Mouse (Mus musculus) hindbrain, embryonic 13.5 days (tissue): Measurements from ENCODE around the gene Cep57. TPM values are rescaled to one million over a fixed set of nuclear protein-coding genes. Genes with fewer than 3 reads are reported as not detected.

ENCODE experiments used
- ATAC-seq: fragments of 200-750 bp; cut with Nextera tagmentation; 2 replicates; pipeline ENCODE4 v1.8.0; 2017; ENCODE audit warnings: moderate TSS enrichment; ENCODE audit not compliant: low FRiP score
- H3K27ac ChIP-seq: fragments of 300-500 bp; sonication (generic); 2 replicates; pipeline ENCODE4 v1.5.1; 2015; ENCODE audit warnings: inconsistent platforms, mild to moderate bottlenecking, moderate library complexity
- H3K27me3 ChIP-seq: fragments of 300-500 bp; sonication (generic); 2 replicates; pipeline ENCODE4 v1.6.1; 2015; ENCODE audit warnings: mild to moderate bottlenecking, inconsistent platforms
- H3K36me3 ChIP-seq: fragments of 300-500 bp; sonication (generic); 2 replicates; pipeline ENCODE4 v1.6.1; 2015; ENCODE audit warnings: mild to moderate bottlenecking, inconsistent platforms
- H3K4me1 ChIP-seq: fragments of 300-500 bp; sonication (generic); replicated peaks from 2 replicates; pipeline ENCODE4 v1.6.1; 2015; ENCODE audit warnings: inconsistent platforms
- H3K4me2 ChIP-seq: fragments of 300-500 bp; sonication (generic); 2 replicates; pipeline ENCODE4 v1.6.1; 2015; ENCODE audit warnings: inconsistent platforms, mild to moderate bottlenecking, moderate library complexity
- H3K4me3 ChIP-seq: fragments of 300-500 bp; sonication (generic); 2 replicates; pipeline ENCODE4 v1.5.1; 2015; ENCODE audit warnings: mild to moderate bottlenecking, inconsistent platforms
- H3K9ac ChIP-seq: fragments of 300-500 bp; sonication (generic); 2 replicates; pipeline ENCODE4 v1.6.1; 2015; ENCODE audit warnings: mild to moderate bottlenecking, inconsistent platforms
- H3K9me3 ChIP-seq: fragments of 300-500 bp; sonication (generic); 2 replicates; pipeline ENCODE4 v1.6.1; 2016; ENCODE audit warnings: inconsistent platforms
- WGBS: fragments of 180-500 bp; shearing (Covaris S2); methylation state at CpG from one replicate; pipeline ENCODE4 v1.1.7; 2015; 5-methylcytosine and 5-hydroxymethylcytosine counted together
- polyA plus RNA-seq: library from polyadenylated mRNA; unstranded; fragments of >200 nt; fragmentation: Nextera tagmentation; extraction: Ambion mirVana; gene quantifications from 2 replicates; pipeline ENCODE4 v1.2.1, GENCODE M21; 2015

Cep57 gene
- polyA plus RNA-seq, 1 experiment from 2014 or later = 41.9 TPM

GRCm38 (mm10) chr9:13781985-13782384 is 44.9 kb downstream of the Cep57 start:
- Histone ChIP-seq H3K9ac (no peak overlapping the region), H3K4me2 (no peak overlapping the region), H3K27ac (no peak overlapping the region), H3K27me3 (no peaks in the 10 kb centered on the region), H3K4me1 (no peaks in the 10 kb centered on the region), H3K9me3 (0 out of 2 replicates have a peak, but pooled peaks cover 4% of the 10 kb centered on the region), H3K4me3 (no peak overlapping the region), H3K36me3 (peaks cover 22% of the 10 kb centered on the region)
- no peak for ATAC-seq
- WGBS = 98% methylated on average over 1 of the region's 1 CpGs

DNA sequence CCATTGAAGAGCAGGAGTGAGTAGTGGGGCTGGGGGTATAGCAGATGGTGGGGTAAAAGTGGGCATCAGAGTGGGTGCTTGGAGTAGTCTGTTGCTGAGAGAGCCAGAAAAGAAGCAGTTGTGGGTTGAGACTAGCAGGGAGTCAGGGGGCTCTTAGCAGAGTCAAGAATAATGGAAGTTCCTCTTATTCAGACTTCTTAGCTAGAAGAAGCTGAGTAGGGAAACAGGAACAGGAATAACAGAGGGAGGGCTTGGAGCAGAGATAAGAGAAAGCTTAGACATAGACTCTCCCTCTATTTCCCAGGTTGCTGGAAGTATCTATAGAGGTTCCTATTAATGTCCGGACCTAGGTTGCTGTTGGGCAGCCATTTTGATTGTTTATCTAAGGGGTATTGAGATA is 52.2 kb downstream of the Cep57 start:
- no peak overlapping the region for H3K4me2 ChIP-seq
- no peaks in the 10 kb centered on the region for H3K36me3 ChIP-seq
- 88% methylated on average over 1 of the region's 1 CpGs for WGBS
- H3K9ac ChIP-seq = no peak overlapping the region
- no peaks in the 10 kb centered on the region for H3K9me3 ChIP-seq
- H3K4me1 ChIP-seq = 0 out of 2 replicates have a peak, but pooled peaks cover 3% of the 10 kb centered on the region
- H3K27me3 ChIP-seq = no peaks in the 10 kb centered on the region
- no peak overlapping the region for H3K4me3 ChIP-seq
- H3K27ac ChIP-seq = no peak overlapping the region
- no peak for ATAC-seq

GRCm38 (mm10) chr9:13766570-13766969 is 60.3 kb downstream of the Cep57 start:
- Histone ChIP-seq H3K36me3 (no peaks in the 10 kb centered on the region), H3K4me3 (no peak overlapping the region), H3K27me3 (no peaks in the 10 kb centered on the region), H3K27ac (no peak overlapping the region), H3K4me2 (no peak overlapping the region), H3K9me3 (no peaks in the 10 kb centered on the region), H3K9ac (no peak overlapping the region), H3K4me1 (0 out of 2 replicates have a peak, but pooled peaks cover 5% of the 10 kb centered on the region)
- 87% methylated on average over 7 of the region's 7 CpGs for WGBS
- ATAC-seq = no peak

DNA sequence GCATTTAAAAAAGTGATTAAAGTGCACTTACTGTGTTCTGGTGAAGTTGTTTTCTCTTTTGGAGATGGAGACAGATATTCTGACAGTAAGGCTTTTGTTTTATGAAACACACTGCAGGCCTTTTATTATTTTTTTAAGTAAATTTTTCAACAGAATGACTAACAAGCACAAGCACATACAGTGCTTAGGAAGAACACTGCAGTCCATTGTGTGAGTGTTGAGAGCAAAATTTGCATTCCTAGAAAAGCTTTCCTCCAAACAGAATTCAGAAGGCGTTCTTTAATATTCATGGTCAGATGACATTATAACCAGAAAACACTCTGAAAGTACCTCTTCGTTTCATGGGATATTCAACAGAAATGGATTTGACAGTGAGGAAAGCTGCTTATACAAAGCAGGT is 61.3 kb downstream of the Cep57 start:
- no peak overlapping the region for H3K9ac ChIP-seq
- H3K4me1 ChIP-seq = 0 out of 2 replicates have a peak, but pooled peaks cover 5% of the 10 kb centered on the region
- H3K27me3 ChIP-seq = no peaks in the 10 kb centered on the region
- ATAC-seq = no peak
- peak overlapping the region; percentile 23; the same call in 1 of the 2 replicates for H3K27ac ChIP-seq
- H3K4me2 ChIP-seq = no peak overlapping the region
- 73% methylated on average over 2 of the region's 2 CpGs for WGBS
- no peaks in the 10 kb centered on the region for H3K9me3 ChIP-seq
- no peaks in the 10 kb centered on the region for H3K36me3 ChIP-seq
- H3K4me3 ChIP-seq = no peak overlapping the region

DNA sequence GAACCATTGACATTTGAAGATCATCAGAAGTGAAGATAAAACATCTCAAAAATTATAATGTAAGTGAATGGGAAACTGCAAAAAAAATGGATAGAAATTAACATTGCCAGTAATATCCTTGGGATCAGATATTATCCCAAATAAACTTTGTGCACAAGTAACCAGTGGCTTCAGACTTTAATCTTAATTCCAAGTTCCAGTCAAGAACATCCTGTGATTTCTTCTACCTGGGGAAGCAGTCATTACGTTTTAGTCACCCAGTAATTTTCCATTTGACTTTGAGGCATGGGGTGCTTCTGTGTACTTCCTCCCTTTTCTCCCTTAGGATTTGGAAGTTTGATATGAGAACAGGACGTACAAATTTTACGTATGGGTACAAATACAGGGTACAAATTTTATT is 66.5 kb downstream of the Cep57 start:
- Histone ChIP-seq H3K9me3 (0 out of 2 replicates have a peak, but pooled peaks cover 3% of the 10 kb centered on the region), H3K36me3 (peaks cover 8% of the 10 kb centered on the region; the same call in 1 of the 2 replicates), H3K4me1 (0 out of 2 replicates have a peak, but pooled peaks cover 2% of the 10 kb centered on the region), H3K9ac (no peak overlapping the region), H3K27me3 (no peaks in the 10 kb centered on the region), H3K27ac (no peak overlapping the region), H3K4me2 (no peak overlapping the region), H3K4me3 (no peak overlapping the region)
- no peak for ATAC-seq
- 95% methylated on average over 3 of the region's 3 CpGs for WGBS

Other genes starting within 250 kb of the Cep57 start
- 54.9 and 57.8 TPM in 2 replicates for gene Mtmr2, start 78.7 kb downstream of the Cep57 start, polyA plus RNA-seq
- 21.3 and 23.4 TPM in 2 replicates for gene Fam76b, start 609 bp upstream of the Cep57 start, polyA plus RNA-seq